ENCODE assay signal across 26 mouse cellular contexts in genomic region chr11:55114291-55114690, GRCm38 (mm10). TPM values are rescaled to one million over a fixed set of nuclear protein-coding genes. Genes with fewer than 3 reads are reported as not detected.
DNase-seq lines count a peak whose midpoint lies in the region; ATAC-seq and TF ChIP-seq lines count a peak whose summit lies in the region.
"Had no signal": no experiment of that assay in that cellular context is flagged by ENCODE, and none has a peak within 500 bp of the region (broad histone marks: within the 10 kb centered on the region; RNA-seq: fewer than 3 reads in every experiment).

No protein-coding gene starts in this region.

- H3K4me1 ChIP-seq in heart, embryonic 10.5 days = peaks cover 20% of the 10 kb centered on the region
- 0 out of 2 replicates have a peak, but pooled peaks cover 5% of the 10 kb centered on the region for H3K4me1 ChIP-seq in heart, postnatal 0 days (ENCODE audit: control insufficient read depth, insufficient read depth)
- no peaks in the 10 kb centered on the region; the same call in 1 of the 2 replicates for H3K4me1 ChIP-seq in liver, embryonic 16.5 days (ENCODE audit: control insufficient read depth, low read depth, low read length)
- H3K4me1 ChIP-seq in stomach, postnatal 0 days (replicated peaks; ENCODE audit: control insufficient read depth, insufficient read depth) = no peaks in the 10 kb centered on the region
- H3K4me1 ChIP-seq in lung, adult 2 months (ENCODE audit: control insufficient read depth, insufficient read depth, low read length) = no peaks in the 10 kb centered on the region
- H3K4me1 ChIP-seq: embryonic facial prominence, embryonic 12.5 days; forebrain, embryonic 13.5 days had no signal

- no peak for TF ChIP-seq EP300 in heart, postnatal 0 days (IDR thresholded peaks at IDR 0.05; ENCODE audit: low read depth)
- TF ChIP-seq EP300 in stomach, postnatal 0 days (optimal IDR thresholded peaks at IDR 0.05) = no peak

- intact Hi-C loops in heart, postnatal 14 days (cut with DNase I) = no loop called here

- WGBS in heart, embryonic 10.5 days = 61% methylated on average over 2 of the region's 2 CpGs
- WGBS in heart, postnatal 0 days = 35% methylated on average over 2 of the region's 2 CpGs
- 64% methylated on average over 2 of the region's 2 CpGs for WGBS in liver, embryonic 16.5 days (ENCODE audit: insufficient replicate concordance)
- WGBS in stomach, postnatal 0 days = 77% methylated on average over 2 of the region's 2 CpGs
- 73% methylated on average over 2 of the region's 2 CpGs for WGBS in lung, adult 2 months

- peak overlapping the region; percentile 83 for H3K27ac ChIP-seq in heart, embryonic 10.5 days
- H3K27ac ChIP-seq in heart, postnatal 0 days (ENCODE audit: low read depth) = peak overlapping the region; percentile 43
- H3K27ac ChIP-seq in liver, embryonic 16.5 days (ENCODE audit: low read length) = peak overlapping the region; percentile 39; the same call in 1 of the 2 replicates
- H3K27ac ChIP-seq in stomach, postnatal 0 days (replicated peaks) = no peak overlapping the region
- H3K27ac ChIP-seq: embryonic facial prominence, embryonic 12.5 days; forebrain, embryonic 13.5 days; hindbrain, postnatal 0 days had no signal

- DNase-seq in heart, embryonic 10.5 days (ENCODE audit: low spot score) = no peak
- DNase-seq in heart, adult 18-20 months = no peak
- no peak for DNase-seq in heart, postnatal 0 days (ENCODE audit: low spot score)
- DNase-seq in heart, postnatal 14 days = no peak
- peak; percentile 23 for DNase-seq in ZHBTc4 (ENCODE audit: low read depth, low spot score)
- DNase-seq in stomach, postnatal 0 days (ENCODE audit: low spot score) = no peak
- no peak for DNase-seq in lung, adult 2 months
- DNase-seq: adrenal gland, adult 2 months; cerebellum, postnatal 10 days; gastrocnemius, postnatal 10 days; kidney, adult 9 months; kidney, postnatal 25 days; lung, postnatal 14 days; retina, postnatal 1 day had no signal

- no peak for TF ChIP-seq CTCF in heart, postnatal 0 days (IDR thresholded peaks at IDR 0.05; ENCODE audit: low read depth)
- TF ChIP-seq CTCF in stomach, postnatal 0 days (IDR thresholded peaks at IDR 0.05; ENCODE audit: low read depth) = no peak
- TF ChIP-seq CTCF in lung, adult 2 months (IDR thresholded peaks at IDR 0.05; ENCODE audit: insufficient read depth, low read length) = no peak

- no peak overlapping the region for H3K4me2 ChIP-seq in heart, postnatal 0 days (ENCODE audit: low read depth, low read length)
- H3K4me2 ChIP-seq in liver, embryonic 16.5 days (ENCODE audit: low read depth, low read length) = no peak overlapping the region
- H3K4me2 ChIP-seq in stomach, postnatal 0 days (replicated peaks; ENCODE audit: low read depth) = no peak overlapping the region
- H3K4me2 ChIP-seq: embryonic facial prominence, embryonic 12.5 days; forebrain, embryonic 13.5 days had no signal

- no peak overlapping the region for H3K4me3 ChIP-seq in heart, embryonic 10.5 days
- no peak overlapping the region for H3K4me3 ChIP-seq in heart, postnatal 0 days (ENCODE audit: low read depth, low read length)
- H3K4me3 ChIP-seq in liver, embryonic 16.5 days (ENCODE audit: low read depth, low read length) = no peak overlapping the region
- H3K4me3 ChIP-seq in stomach, postnatal 0 days (ENCODE audit: low read depth, low read length) = no peak overlapping the region
- H3K4me3 ChIP-seq in lung, adult 2 months (replicated peaks; ENCODE audit: extremely low read depth, low read depth, low read length) = no peak overlapping the region
- H3K4me3 ChIP-seq: embryonic facial prominence, embryonic 12.5 days; erythroblast, embryonic 14.5 days; forebrain, embryonic 13.5 days had no signal

- no peaks in the 10 kb centered on the region for H3K27me3 ChIP-seq in heart, embryonic 10.5 days (ENCODE audit: insufficient read depth, poor library complexity, severe bottlenecking)
- no peaks in the 10 kb centered on the region for H3K27me3 ChIP-seq in heart, postnatal 0 days (ENCODE audit: control insufficient read depth, insufficient read depth, low read length)
- no peaks in the 10 kb centered on the region for H3K27me3 ChIP-seq in liver, embryonic 16.5 days (ENCODE audit: control insufficient read depth, insufficient read depth, low read depth, low read length)
- no peaks in the 10 kb centered on the region for H3K27me3 ChIP-seq in stomach, postnatal 0 days (ENCODE audit: control insufficient read depth, insufficient read depth, low read length)
- H3K27me3 ChIP-seq: embryonic facial prominence, embryonic 12.5 days; forebrain, embryonic 13.5 days had no signal

- no peaks in the 10 kb centered on the region for H3K36me3 ChIP-seq in heart, embryonic 10.5 days
- peaks cover 3% of the 10 kb centered on the region; the same call in 1 of the 2 replicates for H3K36me3 ChIP-seq in heart, postnatal 0 days (replicated peaks; ENCODE audit: control insufficient read depth, insufficient read depth, low read length)
- no peaks in the 10 kb centered on the region for H3K36me3 ChIP-seq in liver, embryonic 16.5 days (ENCODE audit: control insufficient read depth, insufficient read depth)
- no peaks in the 10 kb centered on the region for H3K36me3 ChIP-seq in stomach, postnatal 0 days (ENCODE audit: control insufficient read depth, insufficient read depth, low read length)
- H3K36me3 ChIP-seq: embryonic facial prominence, embryonic 12.5 days had no signal

- no peaks in the 10 kb centered on the region for H3K9me3 ChIP-seq in heart, embryonic 10.5 days
- H3K9me3 ChIP-seq in heart, postnatal 0 days (replicated peaks; ENCODE audit: control insufficient read depth, low read length) = no peaks in the 10 kb centered on the region
- no peaks in the 10 kb centered on the region for H3K9me3 ChIP-seq in liver, embryonic 16.5 days (replicated peaks; ENCODE audit: control insufficient read depth, low read length)
- H3K9me3 ChIP-seq in stomach, postnatal 0 days (ENCODE audit: control insufficient read depth, low read length) = no peaks in the 10 kb centered on the region
- H3K9me3 ChIP-seq: embryonic facial prominence, embryonic 12.5 days; forebrain, embryonic 13.5 days had no signal

- TF ChIP-seq POLR2A in lung, adult 2 months (IDR thresholded peaks at IDR 0.05; ENCODE audit: borderline replicate concordance, extremely low read depth, low read depth, low read length) = no peak

- no peak overlapping the region for H3K9ac ChIP-seq in heart, postnatal 0 days (replicated peaks; ENCODE audit: low read depth, low read length)
- H3K9ac ChIP-seq in liver, embryonic 16.5 days (ENCODE audit: low read depth, low read length) = no peak overlapping the region
- H3K9ac ChIP-seq in stomach, postnatal 0 days (ENCODE audit: low read length) = no peak overlapping the region
- H3K9ac ChIP-seq: embryonic facial prominence, embryonic 12.5 days; forebrain, embryonic 13.5 days had no signal

- no peak for ATAC-seq in heart, postnatal 0 days (ENCODE audit: insufficient read depth, low read depth)
- no peak for ATAC-seq in liver, embryonic 16.5 days (ENCODE audit: low read depth)
- no peak for ATAC-seq in stomach, postnatal 0 days (ENCODE audit: low FRiP score, low TSS enrichment)
- ATAC-seq: forebrain, embryonic 13.5 days; hindbrain, postnatal 0 days had no signal

RNA-seq across cellular contexts. Expression of gene Gm2a, which starts 16.4 kb away (rescaled TPM):
- 33.5 and 52.0 TPM in 2 replicates for polyA plus RNA-seq in heart, embryonic 10.5 days (2016; fragmentation: Nextera tagmentation; extraction: Ambion mirVana)
- total RNA-seq in heart, adult 18-20 months (2021) = 10 to 100 TPM in 1 of 2 experiments, 1 to 10 TPM in 1; 9.2 to 13.8 TPM
- total RNA-seq in heart, postnatal 0 days (2014; rRNA removed; ENCODE audit: low replicate concordance) = 17.2 and 23.9 TPM in 2 replicates
- polyA plus RNA-seq in heart, postnatal 0 days (2015; fragmentation: Nextera tagmentation; extraction: Ambion mirVana) = 26.9 and 27.2 TPM in 2 replicates
- 10 to 100 TPM; 11.5 to 13.2 TPM for total RNA-seq in heart, postnatal 14 days (2021)
- 27.4 and 32.6 TPM in 2 replicates for polyA plus RNA-seq in liver, embryonic 16.5 days (2015; fragmentation: Nextera tagmentation; extraction: Ambion mirVana)
- 84.3 and 89.3 TPM in 2 replicates for polyA plus RNA-seq in stomach, postnatal 0 days (2015; fragmentation: Nextera tagmentation; extraction: Ambion mirVana)
- 50.9 and 70.4 TPM in 2 replicates for polyA plus RNA-seq in lung, adult 2 months (2012; rRNA removed)

RNA-seq across cellular contexts. Expression of gene Ccdc69, which starts 36.4 kb away (rescaled TPM):
- polyA plus RNA-seq in heart, embryonic 10.5 days (2016; fragmentation: Nextera tagmentation; extraction: Ambion mirVana) = 10.4 and 17.5 TPM in 2 replicates
- total RNA-seq in heart, adult 18-20 months (2021) = 1 to 10 TPM; 5.3 to 8.3 TPM
- 17.6 and 22.2 TPM in 2 replicates for total RNA-seq in heart, postnatal 0 days (2014; rRNA removed; ENCODE audit: low replicate concordance)
- polyA plus RNA-seq in heart, postnatal 0 days (2015; fragmentation: Nextera tagmentation; extraction: Ambion mirVana) = 22.0 and 22.3 TPM in 2 replicates
- 10 to 100 TPM; 11.9 to 12.8 TPM for total RNA-seq in heart, postnatal 14 days (2021)
- polyA plus RNA-seq in liver, embryonic 16.5 days (2015; fragmentation: Nextera tagmentation; extraction: Ambion mirVana) = 1.3 TPM in 2 replicates
- polyA plus RNA-seq in stomach, postnatal 0 days (2015; fragmentation: Nextera tagmentation; extraction: Ambion mirVana) = 5.1 and 5.4 TPM in 2 replicates
- 2.2 and 4.1 TPM in 2 replicates for polyA plus RNA-seq in lung, adult 2 months (2012; rRNA removed)
- total RNA-seq: hindbrain, postnatal 0 days had no signal
- polyA plus RNA-seq: erythroblast, embryonic 14.5 days had no signal

RNA-seq across cellular contexts. Expression of gene Slc36a3, which starts 37.2 kb away (rescaled TPM):
- polyA plus RNA-seq in heart, embryonic 10.5 days (2016; fragmentation: Nextera tagmentation; extraction: Ambion mirVana) = not detected in 2 replicates
- total RNA-seq in heart, adult 18-20 months (2021) = not detected
- total RNA-seq in heart, postnatal 0 days (2014; rRNA removed; ENCODE audit: low replicate concordance) = not detected in 2 replicates
- polyA plus RNA-seq in heart, postnatal 0 days (2015; fragmentation: Nextera tagmentation; extraction: Ambion mirVana) = not detected in 2 replicates
- not detected for total RNA-seq in heart, postnatal 14 days (2021)
- polyA plus RNA-seq in liver, embryonic 16.5 days (2015; fragmentation: Nextera tagmentation; extraction: Ambion mirVana) = not detected in 2 replicates
- 0.06 and 0.11 TPM in 2 replicates for polyA plus RNA-seq in stomach, postnatal 0 days (2015; fragmentation: Nextera tagmentation; extraction: Ambion mirVana)
- 0.18 and 0.22 TPM in 2 replicates for polyA plus RNA-seq in lung, adult 2 months (2012; rRNA removed)
- total RNA-seq: adrenal gland, adult 2 months; gastrocnemius, postnatal 10 days; hematopoietic stem cell, adult 5-6 weeks; hindbrain, postnatal 0 days; layer of hippocampus, adult 8-10 months; left cerebral cortex, adult 18-20 months; left cerebral cortex, postnatal 36 days; liver, adult 2 months; midbrain, postnatal 0 days had no signal
- polyA plus RNA-seq: embryonic facial prominence, embryonic 12.5 days; erythroblast, embryonic 14.5 days; forebrain, embryonic 13.5 days; frontal cortex, adult 2 months; hindbrain, postnatal 0 days; midbrain, postnatal 0 days had no signal
